Mouse (Mus musculus) testis, adult 2 months (tissue): ENCODE results near the gene Hcrtr1.

Experiments used
- CTCF ChIP-seq: fragments of 200-500 bp; IDR thresholded peaks from 2 replicates; pipeline ENCODE4 v1.5.1; 2012; ENCODE audit warnings: low read depth, mild to moderate bottlenecking, inconsistent platforms, low read length, moderate library complexity; ENCODE audit not compliant: control insufficient read depth, insufficient read depth, insufficient replicate concordance
- POLR2A ChIP-seq: fragments of 200-500 bp; IDR thresholded peaks from 2 replicates; pipeline ENCODE4 v1.6.1; 2012; ENCODE audit warnings: low read depth, mild to moderate bottlenecking, inconsistent platforms, low read length, moderate library complexity; ENCODE audit not compliant: control insufficient read depth

DNA sequence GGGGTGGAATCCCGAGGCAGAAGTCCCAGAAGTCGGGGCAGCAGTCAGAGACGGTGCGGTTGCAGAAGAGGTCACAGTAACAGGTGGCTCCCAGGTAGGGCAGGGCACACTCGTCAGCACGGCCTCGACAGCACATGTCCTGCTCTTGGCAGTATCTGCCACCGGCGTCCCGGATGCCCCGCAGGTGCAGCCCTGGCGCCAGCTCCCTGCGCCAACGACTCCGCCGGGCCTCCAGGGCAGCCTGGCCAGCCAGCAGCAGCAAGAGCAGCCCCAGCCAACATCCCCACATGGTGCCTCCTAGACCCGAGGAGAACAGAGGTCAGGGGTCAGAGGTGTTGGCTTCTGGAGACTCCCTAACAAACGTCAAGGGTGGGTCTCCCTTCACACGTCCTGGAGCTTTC, 34.8 kb upstream of the Hcrtr1 start:
- TF ChIP-seq POLR2A: no peak
- TF ChIP-seq CTCF: no peak
